Mouse (Mus musculus): ENCODE data around the gene Higd2a. TPM values are rescaled to one million over a fixed set of nuclear protein-coding genes. Genes with fewer than 3 reads are reported as not detected.

Higd2a gene
- polyA plus RNA-seq, 1 experiment from 2014 or later: 162 TPM

- no peak overlapping the region for H3K27ac ChIP-seq (replicated peaks)
- H3K4me2 ChIP-seq (replicated peaks): peak overlapping the region; percentile 65
- H3K9ac ChIP-seq (replicated peaks): peak overlapping the region; percentile 50
- 3% methylated on average over 24 of the region's 24 CpGs for WGBS
- peaks cover 25% of the 10 kb centered on the region for H3K36me3 ChIP-seq
- H3K9me3 ChIP-seq: no peaks in the 10 kb centered on the region
- H3K4me1 ChIP-seq: peaks cover 19% of the 10 kb centered on the region
- ATAC-seq (ENCODE audit: low FRiP score, low read depth): peak; percentile 36
- H3K4me3 ChIP-seq: peak overlapping the region; percentile 85
- no peaks in the 10 kb centered on the region for H3K27me3 ChIP-seq
Observed at GRCm38 (mm10) chr13:54589414-54589995, 502 bp upstream of the Higd2a start.

- no peak overlapping the region for H3K27ac ChIP-seq (replicated peaks)
- H3K4me3 ChIP-seq: no peak overlapping the region
- H3K4me1 ChIP-seq: peaks cover 19% of the 10 kb centered on the region
- 94% methylated on average over 8 of the region's 8 CpGs for WGBS
- H3K4me2 ChIP-seq (replicated peaks): peak overlapping the region; percentile 75; the same call in 1 of the 2 replicates
- no peak for ATAC-seq (ENCODE audit: low FRiP score, low read depth)
- peaks cover 9% of the 10 kb centered on the region; the same call in 1 of the 2 replicates for H3K36me3 ChIP-seq
- no peaks in the 10 kb centered on the region; the same call in 1 of the 2 replicates for H3K27me3 ChIP-seq
- H3K9ac ChIP-seq (replicated peaks): no peak overlapping the region
- no peaks in the 10 kb centered on the region for H3K9me3 ChIP-seq
Observed at GRCm38 (mm10) chr13:54591776-54592356, 1.9 kb downstream of the Higd2a start.

GRCm38 (mm10) chr13:54593617-54594016, 3.6 kb downstream of the Higd2a start:
- H3K36me3 ChIP-seq: peaks cover 15% of the 10 kb centered on the region; the same call in 1 of the 2 replicates
- WGBS: 89% methylated on average over 11 of the region's 11 CpGs
- no peaks in the 10 kb centered on the region for H3K9me3 ChIP-seq
- ATAC-seq (ENCODE audit: low FRiP score, low read depth): no peak
- no peak overlapping the region for H3K9ac ChIP-seq (replicated peaks)
- H3K27ac ChIP-seq (replicated peaks): no peak overlapping the region
- H3K27me3 ChIP-seq: no peaks in the 10 kb centered on the region; the same call in 1 of the 2 replicates
- H3K4me2 ChIP-seq (replicated peaks): no peak overlapping the region
- H3K4me1 ChIP-seq: peaks cover 18% of the 10 kb centered on the region
- H3K4me3 ChIP-seq: no peak overlapping the region

DNA sequence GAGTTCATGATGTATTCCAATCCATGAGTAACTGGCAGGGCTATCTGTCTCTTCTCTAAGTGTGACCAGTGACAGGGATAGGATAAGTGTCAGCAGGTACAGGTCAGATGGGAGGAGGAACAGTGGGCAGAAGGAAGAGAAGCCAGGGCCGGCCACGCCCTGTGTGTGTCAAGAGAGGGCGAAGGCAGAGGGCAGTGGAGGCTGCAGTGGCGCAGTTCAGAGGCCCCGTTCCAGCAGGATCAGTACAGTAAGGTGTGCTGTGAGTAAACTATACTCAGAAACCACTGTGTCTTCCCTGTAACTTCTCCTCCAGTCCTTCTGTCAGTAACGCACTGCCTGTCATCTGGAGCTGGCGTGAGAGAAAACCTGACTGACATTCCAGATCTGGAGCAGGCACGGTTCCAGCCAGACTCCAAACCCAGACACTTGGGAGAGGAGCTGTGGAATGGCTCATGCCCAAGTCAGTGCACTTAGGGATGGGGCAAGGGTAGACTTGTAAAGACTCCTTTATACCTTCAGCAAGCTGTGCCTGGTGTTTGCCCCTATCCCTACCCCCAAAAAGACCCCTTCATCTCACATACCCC, 6.2 kb downstream of the Higd2a start:
- no peak overlapping the region for H3K27ac ChIP-seq (replicated peaks)
- no peak for ATAC-seq (ENCODE audit: low FRiP score, low read depth)
- H3K4me3 ChIP-seq: no peak overlapping the region
- H3K27me3 ChIP-seq: peaks cover 4% of the 10 kb centered on the region
- H3K4me2 ChIP-seq (replicated peaks): no peak overlapping the region
- WGBS: 89% methylated on average over 8 of the region's 8 CpGs
- H3K36me3 ChIP-seq: peaks cover 24% of the 10 kb centered on the region
- peaks cover 7% of the 10 kb centered on the region for H3K4me1 ChIP-seq
- no peak overlapping the region for H3K9ac ChIP-seq (replicated peaks)
- no peaks in the 10 kb centered on the region for H3K9me3 ChIP-seq

- Histone ChIP-seq H3K27me3 (peaks cover 9% of the 10 kb centered on the region), H3K4me3 (no peak overlapping the region), H3K36me3 (peaks cover 24% of the 10 kb centered on the region), H3K9me3 (no peaks in the 10 kb centered on the region), H3K4me2 (replicated peaks) (no peak overlapping the region), H3K9ac (replicated peaks) (no peak overlapping the region), H3K4me1 (no peaks in the 10 kb centered on the region), H3K27ac (replicated peaks) (no peak overlapping the region)
- no peak for ATAC-seq (ENCODE audit: low FRiP score, low read depth)
- 79% methylated on average over 5 of the region's 5 CpGs for WGBS
Observed at GRCm38 (mm10) chr13:54596870-54597269, 6.9 kb downstream of the Higd2a start.

DNA sequence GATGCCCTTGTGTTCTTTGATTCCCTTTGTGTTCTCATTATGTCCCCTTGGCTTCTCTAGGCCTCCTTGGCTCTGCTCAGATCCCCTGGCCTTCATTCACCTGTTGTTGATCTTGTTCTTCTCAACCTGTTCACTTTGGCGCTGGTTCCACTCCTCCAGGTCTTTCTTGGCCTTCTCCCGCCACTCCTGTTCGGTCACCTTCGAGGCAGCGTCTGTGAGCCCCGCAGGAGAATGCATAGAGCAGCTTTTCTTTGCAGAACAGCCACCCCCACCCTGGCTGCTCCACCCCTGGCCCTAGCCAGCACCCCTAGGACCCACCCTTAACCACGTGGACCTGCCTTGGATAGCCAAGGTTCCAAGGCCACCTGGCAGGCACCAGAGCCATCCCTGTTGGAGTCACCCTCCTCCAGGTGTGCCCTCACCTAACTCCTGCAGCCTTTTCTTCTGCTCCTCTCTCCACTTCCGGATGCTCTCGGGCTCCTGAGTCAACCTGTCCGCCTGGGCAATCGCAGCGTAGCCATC, 8.7 kb downstream of the Higd2a start:
- Histone ChIP-seq H3K27me3 (peaks cover 19% of the 10 kb centered on the region), H3K4me3 (no peak overlapping the region), H3K27ac (replicated peaks) (no peak overlapping the region), H3K9me3 (no peaks in the 10 kb centered on the region), H3K4me2 (replicated peaks) (no peak overlapping the region), H3K36me3 (peaks cover 24% of the 10 kb centered on the region), H3K4me1 (peaks cover 4% of the 10 kb centered on the region; the same call in 1 of the 2 replicates), H3K9ac (replicated peaks) (no peak overlapping the region)
- WGBS: 90% methylated on average over 12 of the region's 12 CpGs
- ATAC-seq (ENCODE audit: low FRiP score, low read depth): no peak

DNA sequence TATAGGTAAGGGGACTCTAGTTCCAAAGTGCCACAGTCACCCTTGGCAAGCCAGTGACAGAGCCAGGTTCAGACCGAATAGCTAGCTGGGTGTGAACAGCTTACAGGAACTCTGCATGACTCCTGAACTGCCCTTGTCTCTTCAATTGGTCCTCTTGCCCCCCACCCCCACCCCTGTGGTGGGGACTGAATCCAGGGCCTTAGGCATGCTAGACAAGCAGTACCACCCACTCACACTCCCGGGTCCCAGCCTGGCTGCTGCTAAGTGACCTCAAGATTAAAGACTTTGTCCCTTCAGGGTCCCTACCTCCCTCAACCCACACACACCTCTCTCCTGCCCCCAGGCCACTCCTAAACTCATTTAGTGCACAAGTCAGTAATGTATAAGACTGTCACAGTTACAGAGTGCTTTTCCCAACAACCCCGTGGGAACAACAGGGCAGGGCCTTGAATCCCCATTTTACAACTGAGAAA, 12.7 kb downstream of the Higd2a start:
- WGBS: 67% methylated on average over 3 of the region's 3 CpGs
- no peak overlapping the region for H3K27ac ChIP-seq (replicated peaks)
- no peaks in the 10 kb centered on the region for H3K9me3 ChIP-seq
- peaks cover 48% of the 10 kb centered on the region for H3K27me3 ChIP-seq
- ATAC-seq (ENCODE audit: low FRiP score, low read depth): no peak
- no peak overlapping the region for H3K4me2 ChIP-seq (replicated peaks)
- peaks cover 16% of the 10 kb centered on the region for H3K36me3 ChIP-seq
- no peak overlapping the region for H3K4me3 ChIP-seq
- no peak overlapping the region for H3K9ac ChIP-seq (replicated peaks)
- peaks cover 4% of the 10 kb centered on the region; the same call in 1 of the 2 replicates for H3K4me1 ChIP-seq

DNA sequence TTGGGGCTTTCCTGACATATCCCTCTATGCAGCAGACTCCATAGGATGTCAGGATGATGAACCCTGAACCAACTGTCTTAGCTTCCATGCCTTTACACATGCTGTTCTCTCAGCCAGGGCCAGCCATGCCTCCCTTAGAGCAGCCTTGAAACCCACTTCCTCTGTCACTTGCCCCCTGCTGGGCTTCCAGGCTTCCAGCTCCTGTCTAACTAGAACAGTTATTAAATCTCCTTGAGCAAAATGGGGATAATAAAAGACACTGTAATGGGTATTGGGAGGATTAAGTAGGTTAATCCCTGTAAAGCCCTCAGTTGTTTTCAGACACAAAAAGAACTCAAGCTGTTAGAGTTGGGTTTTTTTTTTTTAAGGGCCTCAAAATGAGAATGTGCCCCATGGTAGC, 13.5 kb downstream of the Higd2a start:
- no peak for ATAC-seq (ENCODE audit: low FRiP score, low read depth)
- Histone ChIP-seq H3K27ac (replicated peaks) (no peak overlapping the region), H3K36me3 (peaks cover 10% of the 10 kb centered on the region; the same call in 1 of the 2 replicates), H3K9me3 (no peaks in the 10 kb centered on the region), H3K9ac (replicated peaks) (no peak overlapping the region), H3K4me2 (replicated peaks) (no peak overlapping the region), H3K27me3 (peaks cover 53% of the 10 kb centered on the region), H3K4me1 (peaks cover 10% of the 10 kb centered on the region), H3K4me3 (no peak overlapping the region)

DNA sequence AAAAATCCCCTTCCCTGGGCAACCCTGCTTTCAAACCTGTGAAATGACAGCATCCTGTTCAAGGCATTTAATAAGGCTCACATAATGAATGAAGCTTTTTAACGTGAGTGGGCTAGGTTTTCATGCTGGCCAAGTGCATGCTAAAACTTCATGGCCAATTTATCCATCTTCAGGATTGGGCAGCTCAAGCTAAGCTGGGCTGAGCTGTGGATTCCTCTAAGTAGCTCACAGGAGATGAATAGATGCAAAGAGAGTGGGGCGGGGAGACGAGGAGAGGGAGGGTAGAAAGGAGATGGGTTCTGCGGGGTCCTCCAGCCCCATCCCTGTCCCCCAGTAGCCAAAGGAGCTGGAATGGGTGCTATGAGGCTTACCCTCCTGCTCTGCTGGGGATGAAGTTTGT, 14.2 kb downstream of the Higd2a start:
- 30% methylated on average over 4 of the region's 4 CpGs for WGBS
- H3K4me1 ChIP-seq: peaks cover 18% of the 10 kb centered on the region
- H3K4me2 ChIP-seq (replicated peaks): no peak overlapping the region
- H3K4me3 ChIP-seq: no peak overlapping the region
- no peak overlapping the region for H3K27ac ChIP-seq (replicated peaks)
- H3K27me3 ChIP-seq: peaks cover 60% of the 10 kb centered on the region
- peaks cover 4% of the 10 kb centered on the region; the same call in 1 of the 2 replicates for H3K36me3 ChIP-seq
- ATAC-seq (ENCODE audit: low FRiP score, low read depth): no peak
- H3K9me3 ChIP-seq: no peaks in the 10 kb centered on the region
- no peak overlapping the region for H3K9ac ChIP-seq (replicated peaks)

DNA sequence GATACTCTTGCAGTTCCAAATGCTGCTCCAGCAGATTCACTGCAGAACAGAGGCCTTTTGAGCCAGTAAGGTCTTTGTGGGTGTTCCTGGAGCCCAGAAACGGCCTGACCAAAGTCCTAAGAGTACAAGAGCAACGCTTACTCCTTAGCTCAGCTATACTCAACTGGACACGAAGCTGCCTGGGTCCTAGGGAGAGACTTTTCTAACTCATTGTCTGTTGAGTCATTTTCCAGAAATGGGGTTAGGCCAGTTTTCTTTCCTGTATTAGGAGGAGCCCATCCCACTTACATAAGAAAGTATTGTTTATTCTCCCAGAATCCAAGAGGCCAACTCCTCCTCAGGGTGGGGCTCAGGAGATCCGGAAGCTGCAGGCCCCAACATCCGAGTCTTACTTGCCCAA, 15.4 kb downstream of the Higd2a start:
- no peak overlapping the region for H3K4me3 ChIP-seq
- H3K27ac ChIP-seq (replicated peaks): no peak overlapping the region
- H3K27me3 ChIP-seq: peaks cover 70% of the 10 kb centered on the region
- no peak overlapping the region for H3K4me2 ChIP-seq (replicated peaks)
- H3K9me3 ChIP-seq: no peaks in the 10 kb centered on the region
- H3K9ac ChIP-seq (replicated peaks): no peak overlapping the region
- no peak for ATAC-seq (ENCODE audit: low FRiP score, low read depth)
- no peaks in the 10 kb centered on the region for H3K36me3 ChIP-seq
- 79% methylated on average over 5 of the region's 5 CpGs for WGBS
- H3K4me1 ChIP-seq: peaks cover 27% of the 10 kb centered on the region

DNA sequence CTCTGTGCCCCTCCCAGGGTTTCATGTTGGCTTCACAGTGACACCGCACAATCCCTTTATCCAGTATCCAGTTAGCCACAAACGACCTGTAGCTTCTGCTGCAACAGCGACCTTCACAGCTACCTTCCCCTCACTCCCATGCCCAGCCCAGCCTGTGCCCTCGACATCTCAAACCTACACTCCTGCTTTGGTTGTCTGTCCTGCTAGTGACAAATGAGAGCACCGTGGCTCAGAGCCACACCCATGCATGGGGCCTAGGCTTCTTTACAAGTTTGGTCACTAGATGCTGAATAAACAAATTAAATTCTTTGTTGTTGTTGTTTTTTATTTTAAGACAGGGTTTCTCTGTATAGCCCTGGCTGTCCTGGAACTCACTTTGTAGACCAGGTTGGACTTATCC, 17.2 kb downstream of the Higd2a start:
- no peak overlapping the region for H3K4me3 ChIP-seq
- H3K36me3 ChIP-seq: no peaks in the 10 kb centered on the region
- H3K27me3 ChIP-seq: peaks cover 63% of the 10 kb centered on the region
- no peak overlapping the region for H3K27ac ChIP-seq (replicated peaks)
- H3K9me3 ChIP-seq: no peaks in the 10 kb centered on the region
- ATAC-seq (ENCODE audit: low FRiP score, low read depth): no peak
- H3K9ac ChIP-seq (replicated peaks): no peak overlapping the region
- peaks cover 38% of the 10 kb centered on the region for H3K4me1 ChIP-seq
- 72% methylated on average over 5 of the region's 5 CpGs for WGBS
- no peak overlapping the region for H3K4me2 ChIP-seq (replicated peaks)

- Histone ChIP-seq H3K36me3 (no peaks in the 10 kb centered on the region), H3K4me1 (peaks cover 38% of the 10 kb centered on the region), H3K4me2 (replicated peaks) (no peak overlapping the region), H3K27ac (replicated peaks) (no peak overlapping the region), H3K4me3 (no peak overlapping the region), H3K9me3 (no peaks in the 10 kb centered on the region), H3K27me3 (peaks cover 56% of the 10 kb centered on the region), H3K9ac (replicated peaks) (no peak overlapping the region)
- no peak for ATAC-seq (ENCODE audit: low FRiP score, low read depth)
- WGBS: 80% methylated on average over 3 of the region's 3 CpGs
Observed at GRCm38 (mm10) chr13:54608002-54608401, 18.0 kb downstream of the Higd2a start.
